Mouse (Mus musculus) liver, embryonic 11.5 days (tissue): ENCODE results near the gene Kat7. TPM values are rescaled to one million over a fixed set of nuclear protein-coding genes. Genes with fewer than 3 reads are reported as not detected.
A peak's percentile ranks its signal among the peaks of the same experiment; 100 is the strongest.

Experiments
- ATAC-seq: fragments of 200-750 bp; cut with Nextera tagmentation; replicated peaks from 2 replicates; pipeline ENCODE4 v1.8.0; 2017; ENCODE audit warnings: moderate number of reproducible peaks, mild to moderate bottlenecking, moderate TSS enrichment, moderate library complexity; ENCODE audit not compliant: low FRiP score
- DNase-seq: peaks from one replicate; pipeline ENCODE4 v3.0.0-alpha.2; 2017; ENCODE audit warnings: low spot score
- H3K27ac ChIP-seq: fragments of 300-500 bp; sonication (generic); 2 replicates; pipeline ENCODE4 v1.5.1; 2014; ENCODE audit warnings: mild to moderate bottlenecking, low read depth, low read length, control low read depth
- H3K27me3 ChIP-seq: fragments of 300-500 bp; sonication (generic); replicated peaks from 2 replicates; pipeline ENCODE4 v1.6.1; 2014; ENCODE audit warnings: low read length, mixed read lengths; ENCODE audit not compliant: control insufficient read depth, insufficient read depth
- H3K36me3 ChIP-seq: fragments of 300-500 bp; sonication (generic); 2 replicates; pipeline ENCODE4 v1.6.1; 2014; ENCODE audit warnings: mild to moderate bottlenecking, low read length, moderate library complexity, mixed read lengths; ENCODE audit not compliant: control insufficient read depth, insufficient read depth
- H3K4me1 ChIP-seq: fragments of 300-500 bp; sonication (generic); replicated peaks from 2 replicates; pipeline ENCODE4 v1.6.1; 2014; ENCODE audit warnings: low read length, mixed read lengths; ENCODE audit not compliant: control insufficient read depth, insufficient read depth
- H3K4me2 ChIP-seq: fragments of 300-500 bp; sonication (generic); 2 replicates; pipeline ENCODE4 v1.6.1; 2014; ENCODE audit warnings: mild to moderate bottlenecking, control low read depth, moderate library complexity
- H3K4me3 ChIP-seq: fragments of 300-500 bp; sonication (generic); 2 replicates; pipeline ENCODE4 v1.5.1; 2014; ENCODE audit warnings: low read depth, low read length, control low read depth
- H3K9ac ChIP-seq: fragments of 300-500 bp; sonication (generic); 2 replicates; pipeline ENCODE4 v1.6.1; 2014; ENCODE audit warnings: low read depth, low read length, control low read depth
- H3K9me3 ChIP-seq: fragments of 300-500 bp; sonication (generic); 2 replicates; pipeline ENCODE4 v1.6.1; 2016; ENCODE audit warnings: low read length, inconsistent platforms, mixed read lengths; ENCODE audit not compliant: control insufficient read depth
- WGBS: fragments of 180-500 bp; shearing (Covaris S2); extraction: QIAGEN DNeasy Blood & Tissue Kit; methylation state at CpG from one replicate; pipeline ENCODE4 v1.1.7; 2014; 5-methylcytosine and 5-hydroxymethylcytosine counted together
- polyA plus RNA-seq: library from polyadenylated mRNA; unstranded; fragments of >200 nt; fragmentation: Nextera tagmentation; extraction: Ambion mirVana; gene quantifications from 2 replicates; pipeline ENCODE4 v1.2.1, GENCODE M21; 2014

Kat7 gene
- polyA plus RNA-seq, 1 experiment from 2014 or later = 65.4 TPM

DNA sequence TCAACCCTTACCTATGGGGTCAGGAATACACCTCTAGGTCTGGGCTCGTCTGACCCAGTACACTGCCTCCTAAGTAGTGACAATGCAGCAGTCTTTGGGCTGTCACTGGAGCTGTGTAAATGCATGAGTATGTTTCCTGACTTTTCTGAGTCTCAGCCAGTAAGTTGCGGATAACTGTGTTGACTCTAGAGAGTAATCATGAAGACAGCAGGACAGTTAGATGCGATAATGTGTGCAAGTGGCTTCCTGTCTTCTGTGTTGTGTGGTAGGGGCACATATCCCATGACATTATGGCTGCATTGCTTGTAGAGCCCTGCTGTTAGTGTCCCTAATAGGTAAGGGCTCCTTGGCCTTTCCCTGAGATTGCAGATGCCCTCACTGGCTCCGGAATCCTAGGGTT is 15.8 kb upstream of the Kat7 start:
- H3K9me3 ChIP-seq = no peaks in the 10 kb centered on the region
- no peaks in the 10 kb centered on the region; the same call in 1 of the 2 replicates for H3K27me3 ChIP-seq
- H3K9ac ChIP-seq = no peak overlapping the region
- WGBS = 77% methylated on average over 4 of the region's 4 CpGs
- H3K27ac ChIP-seq = no peak overlapping the region
- no peak for DNase-seq
- no peak overlapping the region for H3K4me2 ChIP-seq
- H3K4me1 ChIP-seq = no peaks in the 10 kb centered on the region
- no peak for ATAC-seq
- H3K4me3 ChIP-seq = no peak overlapping the region
- no peaks in the 10 kb centered on the region for H3K36me3 ChIP-seq

GRCm38 (mm10) chr11:95324181-95324580 is 14.1 kb upstream of the Kat7 start:
- ATAC-seq (no peak), DNase-seq (no peak)
- Histone ChIP-seq H3K27me3 (no peaks in the 10 kb centered on the region; the same call in 1 of the 2 replicates), H3K4me2 (no peak overlapping the region), H3K27ac (no peak overlapping the region), H3K4me1 (peaks cover 5% of the 10 kb centered on the region), H3K4me3 (no peak overlapping the region), H3K36me3 (no peaks in the 10 kb centered on the region), H3K9ac (no peak overlapping the region), H3K9me3 (no peaks in the 10 kb centered on the region)
- 89% methylated on average over 10 of the region's 10 CpGs for WGBS

- peak overlapping the region; percentile 55; the same call in 1 of the 2 replicates for H3K27ac ChIP-seq
- peak overlapping the region; percentile 46 for H3K4me2 ChIP-seq
- H3K9me3 ChIP-seq = no peaks in the 10 kb centered on the region
- H3K27me3 ChIP-seq = no peaks in the 10 kb centered on the region; the same call in 1 of the 2 replicates
- H3K4me1 ChIP-seq = peaks cover 11% of the 10 kb centered on the region
- 57% methylated on average over 1 of the region's 1 CpGs for WGBS
- DNase-seq = no peak
- no peak overlapping the region for H3K9ac ChIP-seq
- no peak overlapping the region for H3K4me3 ChIP-seq
- H3K36me3 ChIP-seq = no peaks in the 10 kb centered on the region
- ATAC-seq = peak; percentile 97
Observed at GRCm38 (mm10) chr11:95320010-95320409, 10.0 kb upstream of the Kat7 start.

- no peak overlapping the region for H3K9ac ChIP-seq
- H3K4me3 ChIP-seq = no peak overlapping the region
- H3K9me3 ChIP-seq = no peaks in the 10 kb centered on the region
- H3K27me3 ChIP-seq = no peaks in the 10 kb centered on the region
- WGBS = 55% methylated on average over 1 of the region's 1 CpGs
- no peak for DNase-seq
- peak overlapping the region; percentile 48; the same call in 1 of the 2 replicates for H3K27ac ChIP-seq
- peaks cover 11% of the 10 kb centered on the region for H3K4me1 ChIP-seq
- ATAC-seq = peak; percentile 37; the same call in 1 of the 2 replicates
- peak overlapping the region; percentile 46; the same call in 1 of the 2 replicates for H3K4me2 ChIP-seq
- no peaks in the 10 kb centered on the region for H3K36me3 ChIP-seq
Observed at GRCm38 (mm10) chr11:95319506-95319905, 9.5 kb upstream of the Kat7 start.

DNA sequence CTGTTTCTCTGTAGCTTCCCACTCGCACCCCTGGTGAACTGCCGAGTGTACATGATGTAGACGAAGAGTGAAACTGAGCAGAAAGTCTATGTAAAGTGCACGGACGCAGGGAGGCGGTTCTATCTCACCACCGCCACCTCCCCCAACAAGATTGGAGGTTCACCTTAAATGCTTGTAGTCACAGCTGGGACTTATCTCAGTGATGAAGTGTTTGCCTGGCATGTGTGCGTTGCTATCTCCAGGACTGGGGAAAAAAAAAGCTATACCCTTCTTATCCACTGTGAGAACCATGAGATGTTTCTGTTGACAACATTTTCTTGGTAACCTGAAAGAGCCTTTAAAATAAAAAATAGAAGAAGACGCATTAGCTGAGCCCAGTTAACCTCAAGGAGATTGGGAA is 8.1 kb upstream of the Kat7 start:
- DNase-seq (no peak), ATAC-seq (peak; percentile 70)
- no peak overlapping the region for H3K27ac ChIP-seq
- H3K4me3 ChIP-seq = no peak overlapping the region
- H3K9ac ChIP-seq = no peak overlapping the region
- H3K4me1 ChIP-seq = peaks cover 11% of the 10 kb centered on the region
- 56% methylated on average over 9 of the region's 9 CpGs for WGBS
- peak overlapping the region; percentile 11 for H3K4me2 ChIP-seq
- H3K9me3 ChIP-seq = no peaks in the 10 kb centered on the region
- no peaks in the 10 kb centered on the region for H3K27me3 ChIP-seq
- no peaks in the 10 kb centered on the region for H3K36me3 ChIP-seq

DNA sequence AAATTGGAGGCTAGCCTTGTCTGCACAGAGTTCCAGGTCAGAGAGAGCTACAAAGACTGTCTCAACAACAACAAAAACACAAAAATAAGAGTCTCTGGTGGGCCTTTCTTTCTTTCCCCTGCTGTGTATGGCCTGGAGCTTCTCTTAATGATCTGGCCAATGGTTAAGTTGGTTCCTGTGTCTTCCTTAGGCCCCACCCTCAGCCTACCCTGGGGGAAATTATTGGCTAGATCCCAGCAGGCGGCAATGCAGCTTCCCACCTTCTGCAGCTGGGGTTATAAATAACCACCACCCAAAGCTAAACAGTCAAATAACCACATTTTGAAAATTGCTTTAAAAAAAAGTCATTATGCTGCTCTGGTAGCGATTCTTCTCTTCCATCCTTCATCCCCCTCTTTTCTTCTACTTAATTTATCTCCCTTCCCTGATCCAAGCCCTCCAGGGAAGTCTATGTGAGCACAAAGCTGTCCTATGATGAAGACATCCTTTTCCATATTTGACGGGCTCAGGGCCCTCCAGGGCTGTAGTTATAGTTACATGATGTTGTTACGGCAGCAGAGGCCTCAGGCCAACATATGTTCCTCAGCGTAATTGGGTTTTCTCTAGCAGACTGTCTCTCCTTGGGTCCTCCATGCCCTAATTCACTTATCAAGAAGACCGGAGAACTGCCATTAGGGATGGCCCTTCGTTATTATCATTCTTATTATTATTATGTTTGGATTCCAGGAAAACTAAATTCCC is 5.3 kb upstream of the Kat7 start:
- WGBS = 80% methylated on average over 7 of the region's 7 CpGs
- H3K4me2 ChIP-seq = no peak overlapping the region
- H3K4me1 ChIP-seq = peaks cover 21% of the 10 kb centered on the region
- no peak overlapping the region for H3K4me3 ChIP-seq
- H3K36me3 ChIP-seq = no peaks in the 10 kb centered on the region
- no peak overlapping the region for H3K27ac ChIP-seq
- DNase-seq = no peak
- no peak overlapping the region for H3K9ac ChIP-seq
- H3K9me3 ChIP-seq = no peaks in the 10 kb centered on the region
- H3K27me3 ChIP-seq = no peaks in the 10 kb centered on the region
- no peak for ATAC-seq

GRCm38 (mm10) chr11:95311425-95311807 is 1.4 kb upstream of the Kat7 start:
- no peak overlapping the region for H3K27ac ChIP-seq
- 48% methylated on average over 5 of the region's 5 CpGs for WGBS
- H3K9ac ChIP-seq = no peak overlapping the region

GRCm38 (mm10) chr11:95310648-95311424 is 790 bp upstream of the Kat7 start:
- Histone ChIP-seq H3K27me3 (no peaks in the 10 kb centered on the region), H3K27ac (peak overlapping the region; percentile 49; the same call in 1 of the 2 replicates), H3K4me2 (peak overlapping the region; percentile 72), H3K9ac (peak overlapping the region; percentile 67), H3K4me3 (peak overlapping the region; percentile 88), H3K4me1 (peaks cover 23% of the 10 kb centered on the region), H3K36me3 (no peaks in the 10 kb centered on the region; the same call in 1 of the 2 replicates), H3K9me3 (no peaks in the 10 kb centered on the region)
- DNase-seq = no peak
- 7% methylated on average over 17 of the region's 17 CpGs for WGBS
- ATAC-seq = no peak

More at GRCm38 (mm10) chr11:95311425-95311807, 1.4 kb upstream of the Kat7 start:
- no peak for ATAC-seq
- Histone ChIP-seq H3K4me2 (peak overlapping the region; percentile 72), H3K9me3 (no peaks in the 10 kb centered on the region), H3K27me3 (no peaks in the 10 kb centered on the region), H3K4me3 (peak overlapping the region; percentile 88), H3K4me1 (peaks cover 23% of the 10 kb centered on the region), H3K36me3 (no peaks in the 10 kb centered on the region)
- DNase-seq = no peak
